Comparison of ENCODE assay signal across 8 mouse cellular contexts in the genomic region with DNA sequence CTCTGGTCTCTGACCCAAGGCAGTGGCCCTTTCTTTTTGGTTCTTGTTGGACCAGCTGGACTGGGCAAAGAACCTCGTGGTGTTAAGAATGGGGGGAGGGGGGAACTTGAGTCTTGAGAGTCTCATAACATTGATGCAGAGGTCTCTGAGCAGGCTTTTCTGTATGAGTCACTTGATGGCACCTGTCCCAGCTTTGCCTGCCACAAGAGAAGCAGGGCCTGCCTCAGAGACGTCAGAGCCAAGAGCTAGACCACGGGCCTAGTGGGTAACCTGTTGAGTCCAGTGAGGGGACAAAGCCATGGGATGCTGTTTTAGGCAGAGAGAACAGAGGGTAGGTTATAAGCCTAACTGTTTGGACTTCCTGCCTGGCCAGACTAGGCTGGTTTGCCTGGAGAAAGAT. TPM values are rescaled to one million over a fixed set of nuclear protein-coding genes. Genes with fewer than 3 reads are reported as not detected.
A peak's percentile ranks its signal among the peaks of the same experiment; 100 is the strongest.
DNase-seq lines count a peak whose midpoint lies in the region; ATAC-seq lines count a peak whose summit lies in the region.

No protein-coding gene starts in this region.

- H3K9ac ChIP-seq in limb, embryonic 12.5 days (replicated peaks): peak overlapping the region; percentile 93
- H3K9ac ChIP-seq in midbrain, embryonic 16.5 days (ENCODE audit: low read depth, low read length): peak overlapping the region; percentile 89

- no peaks in the 10 kb centered on the region for H3K27me3 ChIP-seq in limb, embryonic 12.5 days
- H3K27me3 ChIP-seq in midbrain, embryonic 16.5 days (ENCODE audit: control insufficient read depth, insufficient read depth, low read depth, low read length): no peaks in the 10 kb centered on the region

- H3K9me3 ChIP-seq in limb, embryonic 12.5 days: no peaks in the 10 kb centered on the region
- H3K9me3 ChIP-seq in midbrain, embryonic 16.5 days (replicated peaks; ENCODE audit: control insufficient read depth, low read length, poor library complexity, severe bottlenecking): no peaks in the 10 kb centered on the region

- peak overlapping the region; percentile 98; the same call in 1 of the 2 replicates for H3K27ac ChIP-seq in limb, embryonic 12.5 days
- peak overlapping the region; percentile 99; the same call in 1 of the 2 replicates for H3K27ac ChIP-seq in midbrain, embryonic 16.5 days (ENCODE audit: low read length)

- DNase-seq in urinary bladder, postnatal 14 days (ENCODE audit: low spot score): peak; percentile 68
- DNase-seq in urinary bladder, adult 18-20 months (ENCODE audit: low spot score in 2 of 2): no peak
- peak; percentile 79 for DNase-seq in cerebellum, adult 11-12 months
- DNase-seq in heart, adult 8-10 months (ENCODE audit: low spot score): peak; percentile 22
- no peak for DNase-seq in right cerebral cortex, adult 2 months (ENCODE audit: low spot score in 2 of 2)
- DNase-seq in layer of hippocampus, adult 11-12 months (ENCODE audit: low spot score): no peak

- H3K4me1 ChIP-seq in limb, embryonic 12.5 days (replicated peaks): peaks cover 72% of the 10 kb centered on the region
- peaks cover 55% of the 10 kb centered on the region for H3K4me1 ChIP-seq in midbrain, embryonic 16.5 days (ENCODE audit: control insufficient read depth, insufficient read depth, low read length)

- peak overlapping the region; percentile 83 for H3K4me3 ChIP-seq in limb, embryonic 12.5 days (replicated peaks)
- peak overlapping the region; percentile 77 for H3K4me3 ChIP-seq in midbrain, embryonic 16.5 days (ENCODE audit: low read depth, low read length)

- ATAC-seq in limb, embryonic 12.5 days (ENCODE audit: insufficient number of reproducible peaks, insufficient read depth, low FRiP score, low TSS enrichment, low read depth): no peak
- no peak for ATAC-seq in midbrain, embryonic 16.5 days

- peak overlapping the region; percentile 99 for H3K4me2 ChIP-seq in limb, embryonic 12.5 days
- H3K4me2 ChIP-seq in midbrain, embryonic 16.5 days (ENCODE audit: low read length): peak overlapping the region; percentile 95

- 13% methylated on average over 3 of the region's 3 CpGs for WGBS in limb, embryonic 12.5 days
- 2% methylated on average over 3 of the region's 3 CpGs for WGBS in midbrain, embryonic 16.5 days

- H3K36me3 ChIP-seq in limb, embryonic 12.5 days: peaks cover 55% of the 10 kb centered on the region
- peaks cover 11% of the 10 kb centered on the region for H3K36me3 ChIP-seq in midbrain, embryonic 16.5 days (ENCODE audit: control insufficient read depth, insufficient read depth, low read length)

RNA-seq across cellular contexts. Expression of gene Scd2, which starts 1.8 kb away (rescaled TPM):
- total RNA-seq in heart, adult 8-10 months (2022): 10 to 100 TPM in 1 of 4 experiments, 1 to 10 TPM in 3; 7.5 to 10.2 (median 9.4) TPM
- 304 and 317 TPM in 2 replicates for polyA plus RNA-seq in limb, embryonic 12.5 days (2016; fragmentation: Nextera tagmentation; extraction: Ambion mirVana)
- 281 and 311 TPM in 2 replicates for polyA plus RNA-seq in midbrain, embryonic 16.5 days (2015; fragmentation: Nextera tagmentation; extraction: Ambion mirVana)

RNA-seq across cellular contexts. Expression of gene Scd4, which starts 37.6 kb away (rescaled TPM):
- total RNA-seq in heart, adult 8-10 months (2022): 1 to 10 TPM; 2.6 to 5.1 (median 3.1) TPM
- 0.06 TPM in 1 of 2 replicates, not detected in the other for polyA plus RNA-seq in limb, embryonic 12.5 days (2016; fragmentation: Nextera tagmentation; extraction: Ambion mirVana)
- 0.18 and 0.19 TPM in 2 replicates for polyA plus RNA-seq in midbrain, embryonic 16.5 days (2015; fragmentation: Nextera tagmentation; extraction: Ambion mirVana)

Comparison
In these comparisons a context has a peak if more than half of its experiments do, and no peak if none do; other contexts are left out.
1. DNase-seq: peak in urinary bladder, postnatal 14 days (single experiment), cerebellum, adult 11-12 months (single experiment) and heart, adult 8-10 months (single experiment); none in urinary bladder, adult 18-20 months (0 of 2), right cerebral cortex, adult 2 months (0 of 2) and layer of hippocampus, adult 11-12 months (single experiment).